In genomic region chr4:129960180-129960944, GRCm38 (mm10) we compare ENCODE assay signal across 8 mouse cellular contexts. TPM values are rescaled to one million over a fixed set of nuclear protein-coding genes. Genes with fewer than 3 reads are reported as not detected.
A peak's percentile ranks its signal among the peaks of the same experiment; 100 is the strongest.
DNase-seq lines count a peak whose midpoint lies in the region; ATAC-seq lines count a peak whose summit lies in the region.

No protein-coding gene starts in this region.

- no peaks in the 10 kb centered on the region for H3K79me2 ChIP-seq in macrophage (ENCODE audit: inconsistent target)

- no peaks in the 10 kb centered on the region for H3K9me3 ChIP-seq in intestine, embryonic 14.5 days (ENCODE audit: control insufficient read depth, low read length)

- H3K27me3 ChIP-seq in intestine, embryonic 14.5 days (replicated peaks; ENCODE audit: control insufficient read depth, insufficient read depth, low read length), result no peaks in the 10 kb centered on the region

- ATAC-seq in common myeloid progenitor, adult 5-6 weeks (replicated peaks; ENCODE audit: low read depth, poor library complexity, severe bottlenecking), result peak; percentile 67
- peak; percentile 70 for ATAC-seq in intestine, embryonic 14.5 days (replicated peaks; ENCODE audit: low FRiP score, low TSS enrichment, low read depth)

- H3K27ac ChIP-seq in intestine, embryonic 14.5 days (ENCODE audit: low read depth), result no peak overlapping the region
- H3K27ac ChIP-seq in macrophage, result no peak overlapping the region

- peak; percentile 90 for DNase-seq in adrenal gland, adult 2 months
- DNase-seq in gastrocnemius, postnatal 14 days, result peak; percentile 56
- peak; percentile 87 for DNase-seq in intestine, embryonic 14.5 days (ENCODE audit: low spot score)
- DNase-seq in left cerebral cortex, adult 9 months (ENCODE audit: low spot score in 2 of 2), result peak; percentile 75 to 86
- peak; percentile 90 to 94 for DNase-seq in right cerebral cortex, postnatal 10 days (ENCODE audit: low spot score in 2 of 2)
- no peak for DNase-seq in adipocyte (ENCODE audit: low spot score)

- 1% methylated on average over 37 of the region's 37 CpGs for WGBS in intestine, embryonic 14.5 days
- under 1% methylated on average over 32 of the region's 37 CpGs for WGBS in macrophage (ENCODE audit: missing documents)

- H3K36me3 ChIP-seq in intestine, embryonic 14.5 days (ENCODE audit: control insufficient read depth, insufficient read depth, low read length), result no peaks in the 10 kb centered on the region
- H3K36me3 ChIP-seq in macrophage (ENCODE audit: inconsistent target), result no peaks in the 10 kb centered on the region

- intact Hi-C loops in gastrocnemius, postnatal 14 days (cut with DNase I; ENCODE audit: low total_unique reads), result loop anchor here (10.0 kb wide), 1 partner anchor 224 kb away; no protein-coding TSS in a partner anchor

- peak overlapping the region; percentile 94 for H3K4me2 ChIP-seq in intestine, embryonic 14.5 days (ENCODE audit: low read length)

- peak overlapping the region; percentile 40 for H3K4me3 ChIP-seq in intestine, embryonic 14.5 days (ENCODE audit: low read depth, low read length)
- peak overlapping the region; percentile 16; the same call in 1 of the 2 replicates for H3K4me3 ChIP-seq in macrophage (ENCODE audit: inconsistent target)

- H3K9ac ChIP-seq in intestine, embryonic 14.5 days (ENCODE audit: low read length), result 0 out of 2 replicates have a peak overlapping the region, but pooled peaks have one; percentile 1

- no peaks in the 10 kb centered on the region for H3K4me1 ChIP-seq in intestine, embryonic 14.5 days (replicated peaks; ENCODE audit: control insufficient read depth, insufficient read depth, low read length)

RNA-seq across cellular contexts. Expression of gene Adgrb2, which starts 24.3 kb away (rescaled TPM):
- total RNA-seq in adrenal gland, adult 2 months (2021), result 10 to 100 TPM; 18.7 to 24.9 TPM
- 87.5 and 105 TPM in 2 replicates for polyA plus RNA-seq in adrenal gland, adult 2 months (2012; rRNA removed)
- total RNA-seq in common myeloid progenitor, adult 5-6 weeks (2017), result 0.87 and 1.7 TPM in 2 replicates
- total RNA-seq in gastrocnemius, postnatal 14 days (2021), result 1 to 10 TPM; 1.0 to 1.5 TPM
- 2.7 and 2.9 TPM in 2 replicates for polyA plus RNA-seq in intestine, embryonic 14.5 days (2014; fragmentation: Nextera tagmentation; extraction: Ambion mirVana)
- total RNA-seq in macrophage (2018; cell fraction: chromatin; rRNA removed), result 1 to 10 TPM in 1 of 26 experiments, under 1 TPM in 1, not detected in 24; 0.71 to 1.1 TPM
- not detected for total RNA-seq in macrophage (2018; cell fraction: cytosol; rRNA removed)
- total RNA-seq in macrophage (2018; cell fraction: nucleus; rRNA removed), result not detected
- not detected in 3 replicates for polyA plus RNA-seq in macrophage (2018)

RNA-seq across cellular contexts. Expression of gene Spocd1, which starts 31.3 kb away (rescaled TPM):
- total RNA-seq in adrenal gland, adult 2 months (2021), result 1 to 10 TPM in 1 of 2 experiments, under 1 TPM in 1; 0.92 to 1.1 TPM
- polyA plus RNA-seq in adrenal gland, adult 2 months (2012; rRNA removed), result 3.2 and 3.7 TPM in 2 replicates
- total RNA-seq in common myeloid progenitor, adult 5-6 weeks (2017), result 0.05 TPM in 1 of 2 replicates, not detected in the other
- total RNA-seq in gastrocnemius, postnatal 14 days (2021), result not detected
- 0.15 TPM in 1 of 2 replicates, not detected in the other for polyA plus RNA-seq in intestine, embryonic 14.5 days (2014; fragmentation: Nextera tagmentation; extraction: Ambion mirVana)
- total RNA-seq in macrophage (2018; cell fraction: chromatin; rRNA removed), result not detected
- total RNA-seq in macrophage (2018; cell fraction: cytosol; rRNA removed), result not detected
- not detected for total RNA-seq in macrophage (2018; cell fraction: nucleus; rRNA removed)
- not detected in 3 replicates for polyA plus RNA-seq in macrophage (2018)
